Mouse (Mus musculus) olfactory bulb, adult 2 months (tissue): Measurements from ENCODE around the gene Edar.

ENCODE experiments used
- CTCF ChIP-seq: fragments of 200-500 bp; IDR thresholded peaks from 2 replicates; pipeline ENCODE4 v1.5.1; 2012; ENCODE audit warnings: low read depth, mild to moderate bottlenecking, low read length, moderate library complexity; ENCODE audit not compliant: insufficient read depth
- POLR2A ChIP-seq: fragments of 200-500 bp; IDR thresholded peaks from 2 replicates; pipeline ENCODE4 v1.6.1; 2012; ENCODE audit warnings: mild to moderate bottlenecking, low read depth, low read length, moderate library complexity; ENCODE audit not compliant: insufficient read depth

DNA sequence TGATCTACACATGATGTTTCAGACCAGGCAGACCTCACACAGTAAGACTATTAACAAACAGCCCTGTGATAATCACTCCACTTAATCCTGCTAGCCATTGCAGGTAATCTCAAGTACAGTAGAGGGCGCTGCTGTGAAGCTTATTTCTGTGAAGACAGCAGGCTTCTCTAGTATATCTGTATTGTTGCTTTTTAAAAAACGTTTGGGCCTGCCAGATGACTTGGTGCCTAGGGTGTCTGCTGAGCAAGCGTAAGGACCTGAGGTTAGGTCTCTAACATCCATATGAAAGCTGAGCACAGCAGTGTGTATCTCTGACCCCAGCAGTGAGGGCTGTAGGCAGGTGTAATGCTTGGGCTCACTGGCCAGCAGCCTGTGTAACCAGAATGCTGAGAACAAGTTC lies 115.6 kb downstream of the Edar start:
- TF ChIP-seq POLR2A (no peak), CTCF (no peak)
